Mouse (Mus musculus) midbrain, embryonic 16.5 days (tissue): Measurements from ENCODE around the gene Ercc2. TPM values are rescaled to one million over a fixed set of nuclear protein-coding genes. Genes with fewer than 3 reads are reported as not detected.

ENCODE experiments used
- ATAC-seq: fragments of 200-750 bp; cut with Nextera tagmentation; 2 replicates; pipeline ENCODE4 v1.8.0; 2017; ENCODE audit warnings: moderate TSS enrichment
- H3K27ac ChIP-seq: fragments of 300-500 bp; sonication (generic); 2 replicates; pipeline ENCODE4 v1.5.1; 2014; ENCODE audit warnings: mild to moderate bottlenecking, low read length, mixed read lengths
- H3K27me3 ChIP-seq: fragments of 300-500 bp; sonication (generic); 2 replicates; pipeline ENCODE4 v1.6.1; 2014; ENCODE audit warnings: low read depth, low read length, mixed read lengths; ENCODE audit not compliant: control insufficient read depth, insufficient read depth
- H3K36me3 ChIP-seq: fragments of 300-500 bp; sonication (generic); 2 replicates; pipeline ENCODE4 v1.6.1; 2014; ENCODE audit warnings: mild to moderate bottlenecking, low read length, moderate library complexity, mixed read lengths; ENCODE audit not compliant: control insufficient read depth, insufficient read depth
- H3K4me1 ChIP-seq: fragments of 300-500 bp; sonication (generic); 2 replicates; pipeline ENCODE4 v1.6.1; 2014; ENCODE audit warnings: mild to moderate bottlenecking, low read length, mixed read lengths; ENCODE audit not compliant: control insufficient read depth, insufficient read depth
- H3K4me2 ChIP-seq: fragments of 300-500 bp; sonication (generic); 2 replicates; pipeline ENCODE4 v1.6.1; 2014; ENCODE audit warnings: mild to moderate bottlenecking, low read length, mixed read lengths
- H3K4me3 ChIP-seq: fragments of 300-500 bp; sonication (generic); 2 replicates; pipeline ENCODE4 v1.5.1; 2014; ENCODE audit warnings: low read depth, mild to moderate bottlenecking, low read length, moderate library complexity, mixed read lengths
- H3K9ac ChIP-seq: fragments of 300-500 bp; sonication (generic); 2 replicates; pipeline ENCODE4 v1.6.1; 2014; ENCODE audit warnings: low read depth, low read length, mixed read lengths
- H3K9me3 ChIP-seq: fragments of 300-500 bp; sonication (generic); replicated peaks from 2 replicates; pipeline ENCODE4 v1.6.1; 2014; ENCODE audit warnings: mild to moderate bottlenecking, low read length, mixed read lengths; ENCODE audit not compliant: control insufficient read depth, poor library complexity, severe bottlenecking
- WGBS: fragments of 180-500 bp; shearing (Covaris S2); extraction: QIAGEN DNeasy Blood & Tissue Kit; methylation state at CpG from one replicate; pipeline ENCODE4 v1.1.7; 2014; 5-methylcytosine and 5-hydroxymethylcytosine counted together
- polyA plus RNA-seq: library from polyadenylated mRNA; unstranded; fragments of >200 nt; fragmentation: Nextera tagmentation; extraction: Ambion mirVana; gene quantifications from 2 replicates; pipeline ENCODE4 v1.2.1, GENCODE M21; 2015

The Ercc2 gene
- polyA plus RNA-seq, 1 experiment from 2014 or later = 29.5 TPM

GRCm38 (mm10) chr7:19342481-19343027 is 39.3 kb upstream of the Ercc2 start:
- Histone ChIP-seq H3K9ac (peak overlapping the region; percentile 57), H3K27me3 (peaks cover 9% of the 10 kb centered on the region), H3K4me3 (peak overlapping the region; percentile 44), H3K9me3 (no peaks in the 10 kb centered on the region), H3K4me1 (peaks cover 24% of the 10 kb centered on the region), H3K27ac (no peak overlapping the region), H3K36me3 (no peaks in the 10 kb centered on the region), H3K4me2 (peak overlapping the region; percentile 93)
- ATAC-seq = no peak
- WGBS = under 1% methylated on average over 27 of the region's 27 CpGs

GRCm38 (mm10) chr7:19343210-19343808 is 38.5 kb upstream of the Ercc2 start:
- Histone ChIP-seq H3K4me2 (no peak overlapping the region), H3K27me3 (peaks cover 9% of the 10 kb centered on the region), H3K9ac (no peak overlapping the region), H3K36me3 (0 out of 2 replicates have a peak, but pooled peaks cover under 1% of the 10 kb centered on the region), H3K4me1 (peaks cover 24% of the 10 kb centered on the region), H3K9me3 (no peaks in the 10 kb centered on the region), H3K27ac (no peak overlapping the region), H3K4me3 (no peak overlapping the region)
- ATAC-seq = no peak
- WGBS = under 1% methylated on average over 11 of the region's 11 CpGs

- peaks cover 9% of the 10 kb centered on the region for H3K27me3 ChIP-seq
- H3K4me2 ChIP-seq = peak within 1 kb of the TSS; percentile 93
- WGBS = 28% methylated on average over 12 of the region's 12 CpGs
- H3K9me3 ChIP-seq = no peaks in the 10 kb centered on the region
- H3K9ac ChIP-seq = peak within 1 kb of the TSS; percentile 74
- peak within 1 kb of the TSS; percentile 78 for H3K27ac ChIP-seq
- peak within 1 kb of the TSS; percentile 67 for H3K4me3 ChIP-seq
- ATAC-seq = peak; percentile 13; the same call in 1 of the 2 replicates
- H3K36me3 ChIP-seq = 0 out of 2 replicates have a peak, but pooled peaks cover 2% of the 10 kb centered on the region
- H3K4me1 ChIP-seq = peaks cover 24% of the 10 kb centered on the region
These were observed 37.5 kb upstream of the Ercc2 start, which contains the start of gene Ercc1 for GRCm38 (mm10) chr7:19344237-19344847. TSS of gene Ercc1 (plus strand) at chr7:19344778.

GRCm38 (mm10) chr7:19344938-19345471 is 36.8 kb upstream of the Ercc2 start:
- Histone ChIP-seq H3K4me1 (peaks cover 24% of the 10 kb centered on the region), H3K9ac (peak overlapping the region; percentile 74), H3K27ac (peak overlapping the region; percentile 78), H3K4me3 (peak overlapping the region; percentile 67), H3K27me3 (peaks cover 9% of the 10 kb centered on the region), H3K4me2 (peak overlapping the region; percentile 93), H3K36me3 (peaks cover 2% of the 10 kb centered on the region; the same call in 1 of the 2 replicates), H3K9me3 (no peaks in the 10 kb centered on the region)
- peak; percentile 94 for ATAC-seq
- WGBS = 0% methylated on average over 31 of the region's 31 CpGs

- WGBS = 89% methylated on average over 13 of the region's 13 CpGs
- no peak overlapping the region for H3K4me2 ChIP-seq
- no peaks in the 10 kb centered on the region for H3K27me3 ChIP-seq
- H3K27ac ChIP-seq = no peak overlapping the region
- no peak for ATAC-seq
- H3K4me1 ChIP-seq = peaks cover 12% of the 10 kb centered on the region
- no peak overlapping the region for H3K9ac ChIP-seq
- H3K9me3 ChIP-seq = no peaks in the 10 kb centered on the region
- peaks cover 19% of the 10 kb centered on the region for H3K36me3 ChIP-seq
- no peak overlapping the region for H3K4me3 ChIP-seq
These were observed 32.5 kb upstream of the Ercc2 start for GRCm38 (mm10) chr7:19349188-19349915.

- Histone ChIP-seq H3K4me2 (no peak overlapping the region), H3K9me3 (no peaks in the 10 kb centered on the region), H3K36me3 (peaks cover 20% of the 10 kb centered on the region)
These were observed 31.6 kb upstream of the Ercc2 start for GRCm38 (mm10) chr7:19350221-19350620.

GRCm38 (mm10) chr7:19354991-19355390 is 26.8 kb upstream of the Ercc2 start:
- H3K27me3 ChIP-seq = no peaks in the 10 kb centered on the region
- no peak for ATAC-seq
- peaks cover 27% of the 10 kb centered on the region for H3K36me3 ChIP-seq
- H3K4me2 ChIP-seq = no peak overlapping the region
- WGBS = 94% methylated on average over 5 of the region's 5 CpGs
- no peak overlapping the region for H3K4me3 ChIP-seq
- no peak overlapping the region for H3K27ac ChIP-seq
- H3K9me3 ChIP-seq = no peaks in the 10 kb centered on the region
- H3K4me1 ChIP-seq = peaks cover 10% of the 10 kb centered on the region
- no peak overlapping the region for H3K9ac ChIP-seq

More at GRCm38 (mm10) chr7:19350221-19350620, 31.6 kb upstream of the Ercc2 start:
- H3K27ac ChIP-seq = no peak overlapping the region
- ATAC-seq = no peak
- no peak overlapping the region for H3K4me3 ChIP-seq
- no peaks in the 10 kb centered on the region for H3K27me3 ChIP-seq
- no peak overlapping the region for H3K9ac ChIP-seq
- WGBS = 96% methylated on average over 8 of the region's 8 CpGs
- H3K4me1 ChIP-seq = peaks cover 11% of the 10 kb centered on the region

- no peak overlapping the region for H3K9ac ChIP-seq
- 83% methylated on average over 10 of the region's 10 CpGs for WGBS
- H3K4me3 ChIP-seq = no peak overlapping the region
- peaks cover 23% of the 10 kb centered on the region for H3K36me3 ChIP-seq
- peaks cover 12% of the 10 kb centered on the region for H3K4me1 ChIP-seq
- no peak overlapping the region for H3K4me2 ChIP-seq
- no peaks in the 10 kb centered on the region for H3K9me3 ChIP-seq
- ATAC-seq = no peak
- H3K27me3 ChIP-seq = no peaks in the 10 kb centered on the region
- H3K27ac ChIP-seq = no peak overlapping the region
These were observed 25.5 kb upstream of the Ercc2 start for GRCm38 (mm10) chr7:19356311-19356710.
